Mouse (Mus musculus) urinary bladder, postnatal 36 days (tissue): ENCODE measurements around the gene Lamb3.
A peak's percentile ranks its signal among the peaks of the same experiment; 100 is the strongest.

Experiments
- DNase-seq, 2 experiments: peaks; one replicate each; pipeline ENCODE4 v3.0.0; 2022; ENCODE audit warnings: low spot score in 2 of 2, mixed read lengths in 1 of 2

Gene Lamb3

DNA sequence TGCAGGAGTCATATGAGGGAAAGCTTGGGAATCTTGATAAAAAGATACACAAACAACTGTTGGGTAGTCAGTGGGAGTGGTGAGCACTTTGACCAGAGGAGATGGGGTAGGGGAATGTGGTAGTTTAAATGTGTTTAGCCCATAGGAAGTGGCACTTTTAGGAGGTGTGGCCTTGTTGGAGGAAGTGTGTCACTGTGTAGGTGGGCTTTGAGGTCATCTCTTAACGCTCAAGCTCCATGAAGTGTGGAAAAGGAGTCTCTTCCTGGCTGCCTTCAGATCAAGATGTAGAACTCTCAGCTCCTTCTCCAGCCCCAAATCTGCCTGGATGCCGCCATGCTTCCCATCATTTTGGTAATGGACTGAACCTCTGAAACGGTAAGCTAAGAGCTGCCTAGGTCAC lies at the start of gene Lamb3:
Gene Lamb3 (plus strand): TSS at position 197 of the 400 bp plus-strand sequence.
- no peak for DNase-seq

GRCm38 (mm10) chr1:193159163-193159562 lies 48.3 kb upstream of the Lamb3 start:
- DNase-seq: no peak

DNA sequence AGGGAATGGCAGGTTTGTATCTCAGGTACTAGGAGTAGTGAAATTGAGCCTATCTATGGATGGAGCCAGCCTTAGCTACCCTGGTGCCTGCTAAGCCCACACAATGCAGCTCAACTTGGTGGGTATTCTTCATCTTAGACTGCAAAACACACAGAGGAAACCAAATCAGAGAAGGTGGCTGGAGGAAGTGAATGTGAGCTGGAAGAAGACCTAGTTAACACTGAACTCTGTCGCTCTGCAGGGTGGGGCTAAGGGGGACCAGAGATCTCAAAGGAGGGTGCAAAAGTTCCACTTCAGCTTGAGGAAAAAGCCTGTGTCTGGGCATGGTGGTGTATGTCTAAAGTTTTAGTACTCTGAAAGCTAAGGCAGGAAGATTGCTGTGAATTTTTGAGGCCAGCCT lies 47.9 kb upstream of the Lamb3 start:
- DNase-seq: no peak

GRCm38 (mm10) chr1:193160317-193161032 lies 47.0 kb upstream of the Lamb3 start:
- DNase-seq: peak in 1 of 2 experiments; percentile 49

GRCm38 (mm10) chr1:193167746-193168145 lies 39.8 kb upstream of the Lamb3 start, which contains the start of gene A130010J15Rik:
Gene A130010J15Rik (plus strand): TSS chr1:193168046.
- no peak for DNase-seq

- no peak for DNase-seq
Measured at GRCm38 (mm10) chr1:193169228-193169627, 38.3 kb upstream of the Lamb3 start.

GRCm38 (mm10) chr1:193169856-193170255 lies 37.6 kb upstream of the Lamb3 start:
- DNase-seq: peak; percentile 44

DNA sequence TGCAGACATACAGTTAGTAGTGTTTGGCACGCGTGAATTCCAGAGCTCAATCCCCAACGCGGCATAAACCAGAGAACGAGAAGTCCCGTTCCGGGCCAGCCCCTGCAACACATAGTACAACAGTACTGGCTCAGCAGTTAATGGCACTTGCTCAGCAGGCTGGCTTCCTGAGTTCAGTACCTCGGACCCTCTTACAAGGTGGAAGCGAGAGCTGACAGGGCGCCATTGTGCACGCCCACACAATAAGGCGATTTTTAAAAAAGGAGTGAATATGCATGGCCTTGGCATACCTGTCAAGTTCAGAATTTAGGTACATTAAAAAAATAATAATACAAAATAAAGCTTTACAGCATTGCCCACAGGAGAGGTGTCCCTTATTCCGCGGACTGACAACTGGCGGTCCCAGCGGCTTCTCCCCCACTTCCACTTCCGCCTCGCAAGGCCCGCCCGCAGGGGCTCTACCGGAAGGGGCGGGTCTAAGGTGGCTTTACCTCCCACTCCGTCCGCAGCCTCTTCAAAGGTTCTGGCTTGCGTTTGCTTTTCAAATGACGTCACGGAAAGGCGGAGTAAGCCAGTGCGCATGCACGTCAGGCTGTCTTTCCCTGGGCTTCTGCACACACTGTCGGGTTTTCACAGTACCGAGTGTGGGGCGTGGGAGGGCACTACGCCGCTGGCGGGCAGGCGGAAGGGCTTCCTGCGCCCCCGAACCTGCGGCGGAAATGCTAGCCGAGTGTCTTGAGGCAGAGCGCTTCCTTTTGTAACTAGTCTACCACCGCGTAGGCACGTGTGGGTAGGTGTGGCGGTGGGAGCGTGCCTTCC lies 34.3 kb upstream of the Lamb3 start:
- peak; percentile 94 to 96 for DNase-seq

GRCm38 (mm10) chr1:193173810-193174129 lies 33.7 kb upstream of the Lamb3 start:
- no peak for DNase-seq

GRCm38 (mm10) chr1:193174143-193174733 lies 33.3 kb upstream of the Lamb3 start:
- DNase-seq: no peak

DNA sequence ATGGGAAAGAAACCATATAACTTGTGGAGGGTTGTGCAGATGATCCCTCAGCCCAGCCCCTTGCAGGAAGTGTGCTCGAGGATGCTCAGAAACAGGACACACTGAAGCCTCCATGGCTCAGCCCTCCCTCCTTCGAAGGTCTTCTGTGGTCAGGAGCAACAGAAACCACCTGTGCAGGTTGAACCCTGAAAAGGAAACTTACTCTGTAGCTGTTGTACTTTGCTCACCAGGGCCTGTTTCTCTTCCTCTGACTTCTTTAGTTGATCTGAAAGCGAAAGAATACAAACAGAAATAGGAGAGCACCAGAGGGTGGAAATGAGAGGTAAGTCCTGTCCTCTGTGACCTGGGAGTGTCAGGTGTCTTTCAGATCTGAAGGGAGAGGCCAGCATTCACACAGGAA lies 26.4 kb upstream of the Lamb3 start:
- DNase-seq: no peak

DNA sequence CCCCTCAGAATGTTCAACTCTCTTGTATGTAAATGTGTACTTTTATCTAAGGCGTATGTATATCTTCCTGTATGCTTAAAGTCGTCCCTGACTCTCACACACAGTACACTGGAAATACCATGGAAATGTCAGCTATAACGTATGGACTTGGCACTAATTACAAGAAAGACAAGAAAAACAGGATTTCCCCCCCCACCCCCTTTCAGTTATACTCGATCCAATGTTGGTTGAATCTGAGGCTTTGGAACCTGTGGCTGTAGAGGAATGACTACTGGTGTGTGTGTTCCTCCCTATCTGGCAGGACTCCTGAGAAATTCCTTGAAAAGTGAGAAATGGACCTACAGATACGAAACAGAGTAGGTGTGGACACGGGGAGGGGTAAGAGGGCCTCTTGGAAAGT lies 19.2 kb upstream of the Lamb3 start:
- DNase-seq: no peak

DNA sequence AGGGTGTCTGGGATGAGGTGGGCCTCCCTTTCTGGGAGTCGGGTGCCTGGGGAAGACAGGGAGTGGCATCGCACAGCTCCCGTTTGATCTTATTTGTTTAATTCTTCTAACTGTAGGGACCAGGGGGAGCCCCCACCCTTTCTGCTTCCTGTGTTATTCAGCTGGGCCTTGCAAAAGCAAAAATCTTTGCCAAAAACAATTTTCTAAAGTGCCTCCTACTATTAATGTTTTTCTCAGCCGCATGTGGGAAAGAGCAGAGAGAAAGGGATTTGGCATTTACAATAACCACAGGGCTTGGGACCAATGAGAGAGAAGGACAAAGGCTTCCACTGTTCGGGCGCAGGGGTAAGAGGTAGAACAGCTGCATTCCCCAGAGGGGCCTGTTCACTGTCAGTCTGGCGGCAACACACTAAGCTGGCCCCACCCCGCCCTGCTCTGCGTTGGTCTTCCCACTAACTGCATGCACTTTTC lies 18.3 kb upstream of the Lamb3 start:
- DNase-seq: peak; percentile 33 to 38

DNA sequence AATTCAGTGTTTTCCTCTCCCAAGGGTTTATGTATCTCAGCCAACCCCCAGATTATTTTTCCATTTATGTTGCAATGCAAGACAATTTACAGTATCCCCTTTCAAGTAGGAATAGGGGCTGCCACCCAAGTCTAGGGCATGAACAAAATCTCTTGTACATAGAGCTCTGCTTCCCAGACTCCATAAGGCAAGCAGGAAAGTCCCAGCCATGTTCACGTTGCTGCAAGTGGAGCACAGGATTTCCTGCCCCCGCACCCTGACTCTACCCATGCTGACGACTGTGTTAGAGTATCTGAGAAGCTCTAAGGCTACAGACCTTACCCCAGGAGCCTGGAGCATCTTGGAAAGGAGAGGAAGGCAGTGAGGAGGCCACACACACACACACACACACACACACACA lies 17.7 kb upstream of the Lamb3 start:
- no peak for DNase-seq

DNA sequence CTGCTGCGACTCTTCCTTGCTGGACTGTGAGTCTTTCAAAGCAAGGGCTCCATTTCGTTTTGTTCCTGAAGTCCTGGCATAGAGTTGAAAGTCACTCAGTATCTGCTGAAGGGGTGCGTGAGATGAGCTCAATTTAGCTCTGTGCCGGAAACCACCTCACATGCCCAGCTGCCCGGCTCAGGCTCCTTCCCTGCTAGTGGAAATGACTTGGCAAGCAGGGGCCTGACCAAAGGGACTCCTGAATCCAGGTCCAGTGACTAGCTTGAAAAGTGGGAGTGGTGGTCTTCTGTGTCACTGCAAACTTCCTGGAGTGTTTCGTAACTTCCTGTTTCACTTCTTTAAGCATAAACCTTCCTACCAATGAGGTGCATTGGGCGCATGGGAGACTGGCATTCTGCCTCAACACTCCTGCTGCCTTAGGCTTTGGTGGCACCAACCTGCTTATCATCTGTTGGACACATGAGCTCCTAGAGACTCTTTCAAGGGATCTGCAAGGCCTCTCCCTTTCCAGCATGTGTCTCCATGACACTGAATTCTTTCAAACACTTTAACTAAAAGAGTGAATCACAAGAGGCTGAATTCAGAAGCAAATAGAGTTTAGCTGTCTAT lies 15.7 kb upstream of the Lamb3 start:
- DNase-seq: no peak

- DNase-seq: no peak
Measured at GRCm38 (mm10) chr1:193194416-193195140, 12.9 kb upstream of the Lamb3 start.

GRCm38 (mm10) chr1:193195169-193195810 lies 12.2 kb upstream of the Lamb3 start:
- DNase-seq: no peak

- DNase-seq: no peak
Measured at GRCm38 (mm10) chr1:193197494-193198205, 9.8 kb upstream of the Lamb3 start.

DNA sequence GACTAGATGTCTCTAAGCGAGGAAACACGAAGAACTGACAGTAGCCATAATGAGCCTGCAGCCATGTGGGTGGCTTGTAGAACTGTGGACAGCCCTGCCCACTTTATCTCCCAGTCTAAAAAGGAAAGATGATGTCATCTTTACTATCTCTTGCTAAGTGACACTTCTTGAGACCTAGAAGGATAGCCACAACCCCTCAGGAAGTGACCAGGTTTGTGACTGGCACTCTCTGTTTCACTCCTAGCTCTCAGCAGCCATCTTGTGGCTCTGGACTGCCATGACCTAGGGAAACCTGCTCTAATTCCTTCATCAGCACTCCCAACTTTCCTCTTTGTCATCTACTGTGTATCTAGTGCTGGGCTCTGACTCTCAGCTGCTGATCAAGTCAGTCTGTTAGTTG lies 9.2 kb upstream of the Lamb3 start:
- DNase-seq: no peak

- DNase-seq: no peak
Measured at GRCm38 (mm10) chr1:193200640-193201382, 6.7 kb upstream of the Lamb3 start.
